Mouse (Mus musculus): ENCODE measurements around the gene Slc25a27. TPM values are rescaled to one million over a fixed set of nuclear protein-coding genes. Genes with fewer than 3 reads are reported as not detected.

Slc25a27 gene
- total and polyA plus RNA-seq, 3 experiments = not detected

DNA sequence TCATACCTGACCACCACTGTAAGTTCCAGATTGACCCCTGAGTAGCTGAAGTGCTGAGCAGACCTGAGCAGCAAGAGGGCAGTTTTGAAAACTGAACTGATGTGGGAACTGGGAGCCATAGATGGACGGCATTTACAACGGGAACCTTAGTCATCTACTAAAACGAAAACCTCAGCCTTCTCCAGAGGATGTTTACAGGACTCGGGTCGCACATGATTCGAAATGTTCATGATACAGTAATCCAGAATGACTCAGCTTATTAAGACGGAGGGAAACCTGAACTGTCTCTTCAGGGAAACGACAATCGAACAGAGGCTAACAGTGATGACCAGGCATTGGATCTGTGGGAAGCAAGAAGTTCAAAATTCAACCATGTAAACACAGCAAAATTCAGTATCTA lies 47.9 kb downstream of the Slc25a27 start:
- Histone ChIP-seq H3K36me3 (ENCODE audit: control insufficient read depth in 1 of 2, insufficient read depth in 2 of 2, low read length in 2 of 2) (no peaks in the 10 kb centered on the region), H3K27me3 (ENCODE audit: control insufficient read depth in 1 of 2, insufficient read depth in 2 of 2, low read length in 2 of 2) (no peaks in the 10 kb centered on the region), H3K27ac (ENCODE audit: control insufficient read depth, low read depth, low read length) (no peak overlapping the region), H3K9ac (ENCODE audit: control insufficient read depth, low read depth, low read length, poor library complexity, severe bottlenecking) (no peak overlapping the region), H3K79me2 (ENCODE audit: control insufficient read depth, insufficient read depth, low read length, poor library complexity) (no peaks in the 10 kb centered on the region), H3K9me3 (replicated peaks; ENCODE audit: insufficient read depth, low read length) (no peaks in the 10 kb centered on the region), H3K4me3 (ENCODE audit: control insufficient read depth in 1 of 2, insufficient read depth in 1 of 2, low read depth in 2 of 2, low read length in 2 of 2) (no peak overlapping the region), H3K4me1 (ENCODE audit: control insufficient read depth in 1 of 2, insufficient read depth in 2 of 2, low read length in 2 of 2) (no peaks in the 10 kb centered on the region)
- DNase-seq (ENCODE audit: low read depth, low spot score) = no peak
- no peak for TF ChIP-seq POLR2AphosphoS2 (IDR thresholded peaks at IDR 0.05; ENCODE audit: low read length)
- TF ChIP-seq POLR2AphosphoS5 (IDR thresholded peaks at IDR 0.05; ENCODE audit: borderline replicate concordance, low read depth, low read length) = no peak
- no peak for TF ChIP-seq ZC3H11A (IDR thresholded peaks at IDR 0.05; ENCODE audit: low read depth, low read length)
- no peak for TF ChIP-seq USF1 (IDR thresholded peaks at IDR 0.05; ENCODE audit: low read depth, low read length)
- no peak for TF ChIP-seq CTCF (IDR thresholded peaks at IDR 0.05 in 2 of 3, conservative IDR thresholded peaks at IDR 0.05 in 1 of 3; ENCODE audit: control insufficient read depth in 1 of 3, insufficient read depth in 1 of 3, low read depth in 2 of 3, low read length in 3 of 3, poor library complexity in 1 of 3, severe bottlenecking in 1 of 3)
- no peak for TF ChIP-seq UBTF (IDR thresholded peaks at IDR 0.05; ENCODE audit: borderline replicate concordance, insufficient read depth, low read depth, low read length)
- no peak for TF ChIP-seq RCOR1 (IDR thresholded peaks at IDR 0.05; ENCODE audit: low read depth, low read length)
- TF ChIP-seq BHLHE40 (IDR thresholded peaks at IDR 0.05; ENCODE audit: borderline replicate concordance, low read depth, low read length) = no peak
- TF ChIP-seq SIN3A (IDR thresholded peaks at IDR 0.05; ENCODE audit: low read length) = no peak
- no peak for TF ChIP-seq HCFC1 (IDR thresholded peaks at IDR 0.05; ENCODE audit: low read depth, low read length)
- no peak for TF ChIP-seq CHD2 (IDR thresholded peaks at IDR 0.05; ENCODE audit: low read length)
- TF ChIP-seq MAZ (IDR thresholded peaks at IDR 0.05; ENCODE audit: low read depth, low read length) = no peak
- no peak for TF ChIP-seq SMC3 (IDR thresholded peaks at IDR 0.05; ENCODE audit: low read depth, low read length)
- TF ChIP-seq GATA1 (IDR thresholded peaks at IDR 0.05; ENCODE audit: low read depth, low read length) = no peak
- TF ChIP-seq ETS1 (IDR thresholded peaks at IDR 0.05; ENCODE audit: low read depth, low read length) = no peak
- TF ChIP-seq MYC (IDR thresholded peaks at IDR 0.05; ENCODE audit: low read depth, low read length) = no peak
- no peak for TF ChIP-seq ZKSCAN1 (IDR thresholded peaks at IDR 0.05; ENCODE audit: low read depth, low read length)
- TF ChIP-seq TAL1 (IDR thresholded peaks at IDR 0.05; ENCODE audit: low read length) = no peak

DNA sequence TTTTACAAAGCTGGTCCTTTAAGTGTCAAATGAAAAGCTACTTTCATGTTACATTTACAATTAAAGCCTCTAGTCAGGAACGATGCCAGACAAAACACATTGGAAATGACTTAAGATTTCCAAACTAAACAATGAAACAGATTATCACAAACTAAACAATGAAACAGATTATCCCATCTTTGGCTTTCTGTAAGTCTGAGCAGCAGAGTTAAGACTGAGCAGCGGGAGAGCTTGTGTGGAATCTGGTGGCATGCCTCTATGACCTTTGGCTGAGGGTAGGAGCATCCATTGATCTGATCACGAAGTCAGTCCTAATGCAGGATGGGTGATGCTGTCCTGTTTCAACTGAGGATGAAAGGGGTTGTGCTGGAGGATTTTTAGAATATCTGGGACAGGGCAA lies 54.8 kb downstream of the Slc25a27 start:
- Histone ChIP-seq H3K27ac (ENCODE audit: control insufficient read depth, low read depth, low read length) (no peak overlapping the region), H3K4me3 (ENCODE audit: control insufficient read depth in 1 of 2, insufficient read depth in 1 of 2, low read depth in 2 of 2, low read length in 2 of 2) (no peak overlapping the region), H3K9ac (ENCODE audit: control insufficient read depth, low read depth, low read length, poor library complexity, severe bottlenecking) (no peak overlapping the region), H3K27me3 (ENCODE audit: control insufficient read depth in 1 of 2, insufficient read depth in 2 of 2, low read length in 2 of 2) (no peaks in the 10 kb centered on the region), H3K36me3 (ENCODE audit: control insufficient read depth in 1 of 2, insufficient read depth in 2 of 2, low read length in 2 of 2) (no peaks in the 10 kb centered on the region), H3K9me3 (replicated peaks; ENCODE audit: insufficient read depth, low read length) (no peaks in the 10 kb centered on the region), H3K79me2 (ENCODE audit: control insufficient read depth, insufficient read depth, low read length, poor library complexity) (no peaks in the 10 kb centered on the region), H3K4me1 (ENCODE audit: control insufficient read depth in 1 of 2, insufficient read depth in 2 of 2, low read length in 2 of 2) (no peaks in the 10 kb centered on the region)
- no peak for DNase-seq (ENCODE audit: low read depth, low spot score)
- TF ChIP-seq USF2 (IDR thresholded peaks at IDR 0.05; ENCODE audit: borderline replicate concordance in 1 of 2, insufficient read depth in 1 of 2, low read depth in 1 of 2, low read length in 2 of 2) = no peak
- no peak for TF ChIP-seq ETS1 (IDR thresholded peaks at IDR 0.05; ENCODE audit: low read depth, low read length)
- TF ChIP-seq POLR2AphosphoS2 (IDR thresholded peaks at IDR 0.05; ENCODE audit: low read length) = no peak
- TF ChIP-seq BHLHE40 (IDR thresholded peaks at IDR 0.05; ENCODE audit: borderline replicate concordance, low read depth, low read length) = no peak
- TF ChIP-seq TBP (IDR thresholded peaks at IDR 0.05; ENCODE audit: low read depth, low read length) = no peak
- TF ChIP-seq POLR2AphosphoS5 (IDR thresholded peaks at IDR 0.05; ENCODE audit: borderline replicate concordance, low read depth, low read length) = no peak
- no peak for TF ChIP-seq MEF2A (IDR thresholded peaks at IDR 0.05; ENCODE audit: extremely low read depth, insufficient replicate concordance, low read depth, low read length, poor library complexity, severe bottlenecking)
- TF ChIP-seq NELFE (IDR thresholded peaks at IDR 0.05; ENCODE audit: low read depth, low read length) = no peak
- no peak for TF ChIP-seq CTCF (IDR thresholded peaks at IDR 0.05 in 2 of 3, conservative IDR thresholded peaks at IDR 0.05 in 1 of 3; ENCODE audit: control insufficient read depth in 1 of 3, insufficient read depth in 1 of 3, low read depth in 2 of 3, low read length in 3 of 3, poor library complexity in 1 of 3, severe bottlenecking in 1 of 3)
- TF ChIP-seq ELF1 (IDR thresholded peaks at IDR 0.05; ENCODE audit: low read depth, low read length) = no peak
- no peak for TF ChIP-seq GATA1 (IDR thresholded peaks at IDR 0.05; ENCODE audit: low read depth, low read length)
- no peak for TF ChIP-seq CHD2 (IDR thresholded peaks at IDR 0.05; ENCODE audit: low read length)
- TF ChIP-seq POLR2A (IDR thresholded peaks at IDR 0.05; ENCODE audit: control insufficient read depth in 1 of 2, insufficient read depth in 1 of 2, low read depth in 1 of 2, low read length in 2 of 2, poor library complexity in 1 of 2) = no peak
- no peak for TF ChIP-seq E2F4 (IDR thresholded peaks at IDR 0.05; ENCODE audit: borderline replicate concordance, low read depth, low read length)
- no peak for TF ChIP-seq USF1 (IDR thresholded peaks at IDR 0.05; ENCODE audit: low read depth, low read length)
- no peak for TF ChIP-seq EP300 (IDR thresholded peaks at IDR 0.05; ENCODE audit: low read depth in 1 of 2, low read length in 2 of 2)
